Comparison of ENCODE assay signal across 10 mouse cellular contexts in the genomic region with DNA sequence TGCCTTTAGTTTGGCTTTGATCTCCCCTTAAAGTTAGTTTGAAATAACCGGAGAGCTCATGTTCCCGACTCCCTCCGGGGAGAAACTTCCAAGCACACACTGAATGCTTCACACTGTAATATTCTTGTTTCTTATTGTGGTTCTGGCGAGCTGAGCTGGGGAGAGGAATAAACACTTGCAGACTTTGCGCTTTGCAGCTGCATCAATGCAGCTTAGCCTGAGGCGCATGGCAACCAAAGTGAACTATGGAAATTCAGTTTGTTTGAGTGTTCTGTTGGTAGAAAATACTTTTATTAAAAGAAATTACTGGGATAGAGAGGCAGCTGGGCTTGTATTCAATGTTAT.
DNase-seq lines count a peak whose midpoint lies in the region; ATAC-seq and TF ChIP-seq lines count a peak whose summit lies in the region.
"Had no signal": no experiment of that assay in that cellular context is flagged by ENCODE, and none has a peak within 500 bp of the region (broad histone marks: within the 10 kb centered on the region; RNA-seq: fewer than 3 reads in every experiment).

No protein-coding gene starts in this region.

- H3K4me3 ChIP-seq in forebrain, embryonic 16.5 days (replicated peaks; ENCODE audit: low read length), result peak overlapping the region; percentile 23
- H3K4me3 ChIP-seq in midbrain, embryonic 11.5 days (ENCODE audit: low read depth, low read length), result peak overlapping the region; percentile 33
- H3K4me3 ChIP-seq in liver, postnatal 0 days (ENCODE audit: low read depth, low read length), result no peak overlapping the region

- H3K9me3 ChIP-seq in forebrain, embryonic 16.5 days (ENCODE audit: control insufficient read depth, low read length), result no peaks in the 10 kb centered on the region
- H3K9me3 ChIP-seq in midbrain, embryonic 11.5 days (ENCODE audit: control insufficient read depth, low read length), result no peaks in the 10 kb centered on the region
- no peaks in the 10 kb centered on the region for H3K9me3 ChIP-seq in liver, postnatal 0 days (ENCODE audit: low read length)

- no peaks in the 10 kb centered on the region for H3K27me3 ChIP-seq in forebrain, embryonic 16.5 days (replicated peaks; ENCODE audit: control insufficient read depth, insufficient read depth, low read length)
- no peaks in the 10 kb centered on the region for H3K27me3 ChIP-seq in midbrain, embryonic 11.5 days (ENCODE audit: control insufficient read depth, insufficient read depth, low read length)
- no peaks in the 10 kb centered on the region for H3K27me3 ChIP-seq in liver, postnatal 0 days (ENCODE audit: insufficient read depth, low read length)

- H3K9ac ChIP-seq in forebrain, embryonic 16.5 days (replicated peaks; ENCODE audit: low read depth, low read length), result peak overlapping the region; percentile 22; the same call in 1 of the 2 replicates
- peak overlapping the region; percentile 71 for H3K9ac ChIP-seq in midbrain, embryonic 11.5 days (ENCODE audit: low read length)
- H3K9ac ChIP-seq in liver, postnatal 0 days (replicated peaks), result no peak overlapping the region

- no peak for TF ChIP-seq EP300 in liver, postnatal 0 days (IDR thresholded peaks at IDR 0.05; ENCODE audit: low read depth)

- peaks cover 10% of the 10 kb centered on the region for H3K4me1 ChIP-seq in forebrain, embryonic 16.5 days (replicated peaks; ENCODE audit: control insufficient read depth, insufficient read depth, low read length)
- peaks cover 7% of the 10 kb centered on the region; the same call in 1 of the 2 replicates for H3K4me1 ChIP-seq in midbrain, embryonic 11.5 days (ENCODE audit: control insufficient read depth, insufficient read depth, low read length)
- no peaks in the 10 kb centered on the region for H3K4me1 ChIP-seq in liver, postnatal 0 days (ENCODE audit: insufficient read depth)

- H3K4me2 ChIP-seq in forebrain, embryonic 16.5 days (ENCODE audit: low read length), result peak overlapping the region; percentile 52
- peak overlapping the region; percentile 57 for H3K4me2 ChIP-seq in midbrain, embryonic 11.5 days
- no peak overlapping the region for H3K4me2 ChIP-seq in liver, postnatal 0 days (ENCODE audit: low read depth, low read length)

- intact Hi-C loops in left cerebral cortex, postnatal 14 days (cut with DNase I), result no loop called here

- peak; percentile 70 for ATAC-seq in forebrain, embryonic 16.5 days
- no peak for ATAC-seq in midbrain, embryonic 11.5 days (ENCODE audit: low FRiP score)
- ATAC-seq in liver, postnatal 0 days, result no peak

- WGBS in forebrain, embryonic 16.5 days, result 1% methylated on average over 6 of the region's 6 CpGs
- 14% methylated on average over 6 of the region's 6 CpGs for WGBS in midbrain, embryonic 11.5 days
- WGBS in liver, postnatal 0 days (ENCODE audit: insufficient replicate concordance), result 70% methylated on average over 6 of the region's 6 CpGs

- H3K27ac ChIP-seq in forebrain, embryonic 16.5 days (ENCODE audit: low read length), result no peak overlapping the region; the same call in 1 of the 2 replicates
- H3K27ac ChIP-seq in midbrain, embryonic 11.5 days (ENCODE audit: low read depth, low read length), result peak overlapping the region; percentile 81
- H3K27ac ChIP-seq in liver, postnatal 0 days (ENCODE audit: low read depth), result no peak overlapping the region

- TF ChIP-seq CTCF in liver, postnatal 0 days (IDR thresholded peaks at IDR 0.05; ENCODE audit: low read depth), result no peak

- DNase-seq in embryo, embryonic 11 days, result peak; percentile 49
- no peak for DNase-seq in embryo, embryonic 10 days (ENCODE audit: low spot score)
- peak; percentile 31 for DNase-seq in Muller cell, postnatal 12 days (ENCODE audit: inconsistent ontology term)
- no peak for DNase-seq in midbrain, embryonic 11.5 days (ENCODE audit: low spot score, missing footprints)
- DNase-seq in right cerebral cortex, postnatal 4 days, result no peak
- no peak for DNase-seq in left cerebral cortex, postnatal 14 days (ENCODE audit: low spot score in 2 of 2)
- no peak for DNase-seq in liver, postnatal 0 days
- DNase-seq: adrenal gland, postnatal 36 days; gastrocnemius, postnatal 25 days had no signal

- H3K36me3 ChIP-seq in forebrain, embryonic 16.5 days (ENCODE audit: control insufficient read depth, insufficient read depth), result no peaks in the 10 kb centered on the region
- H3K36me3 ChIP-seq in midbrain, embryonic 11.5 days (ENCODE audit: control insufficient read depth, insufficient read depth, low read length), result no peaks in the 10 kb centered on the region
- H3K36me3 ChIP-seq in liver, postnatal 0 days (replicated peaks; ENCODE audit: insufficient read depth, low read length), result no peaks in the 10 kb centered on the region

Comparison
In these comparisons a context has a peak if more than half of its experiments do, and no peak if none do; other contexts are left out.
1. DNase-seq: peak in embryo, embryonic 11 days (single experiment) and Muller cell, postnatal 12 days (single experiment); none in embryo, embryonic 10 days (single experiment), midbrain, embryonic 11.5 days (single experiment), right cerebral cortex, postnatal 4 days (single experiment), left cerebral cortex, postnatal 14 days (0 of 2) and liver, postnatal 0 days (single experiment).